Comparison of ENCODE assay signal across 8 mouse cellular contexts in genomic region chr8:84197141-84197921, GRCm38 (mm10). TPM values are rescaled to one million over a fixed set of nuclear protein-coding genes. Genes with fewer than 3 reads are reported as not detected.
DNase-seq lines count a peak whose midpoint lies in the region; ATAC-seq lines count a peak whose summit lies in the region.

No protein-coding gene starts in this region.

- peaks cover 5% of the 10 kb centered on the region; the same call in 1 of the 2 replicates for H3K4me1 ChIP-seq in brown adipose tissue, adult 24 weeks (ENCODE audit: control insufficient read depth, insufficient read depth, insufficient read length, low read length)
- peaks cover 26% of the 10 kb centered on the region for H3K4me1 ChIP-seq in hindbrain, embryonic 16.5 days (ENCODE audit: control insufficient read depth, insufficient read depth, low read depth, low read length)

- intact Hi-C loops in left cerebral cortex, postnatal 25 days (cut with DNase I), result no loop called here

- ATAC-seq in hindbrain, embryonic 16.5 days, result peak; percentile 32
- peak; percentile 8; the same call in 1 of the 2 replicates for ATAC-seq in megakaryocyte progenitor cell, adult 5-6 weeks (replicated peaks; ENCODE audit: poor library complexity)

- WGBS in hindbrain, embryonic 16.5 days, result 3% methylated on average over 43 of the region's 43 CpGs

- peak overlapping the region; percentile 59 for H3K4me3 ChIP-seq in brown adipose tissue, adult 24 weeks (ENCODE audit: insufficient read depth, low read depth, low read length)
- peak overlapping the region; percentile 56 for H3K4me3 ChIP-seq in hindbrain, embryonic 16.5 days (ENCODE audit: low read length)

- peak; percentile 96 for DNase-seq in MN1 (ENCODE audit: low spot score)
- peak; percentile 74 to 81 for DNase-seq in gastrocnemius, adult 8-10 months (ENCODE audit: low spot score in 2 of 2)
- DNase-seq in left cerebral cortex, postnatal 25 days (ENCODE audit: low spot score in 2 of 2), result peak; percentile 73 to 78
- DNase-seq in right cerebral cortex, postnatal 10 days (ENCODE audit: low spot score in 2 of 2), result peak; percentile 92
- peak; percentile 91 for DNase-seq in yolk sac, embryonic 10.5 days (ENCODE audit: low spot score)

- peak overlapping the region; percentile 59 for H3K9ac ChIP-seq in hindbrain, embryonic 16.5 days (ENCODE audit: low read depth, low read length)

- peak overlapping the region; percentile 83 for H3K4me2 ChIP-seq in hindbrain, embryonic 16.5 days (ENCODE audit: low read length)

- H3K27ac ChIP-seq in brown adipose tissue, adult 24 weeks (replicated peaks; ENCODE audit: low read depth, low read length), result peak overlapping the region; percentile 99
- H3K27ac ChIP-seq in hindbrain, embryonic 16.5 days (ENCODE audit: low read depth, low read length), result peak overlapping the region; percentile 84

- H3K9me3 ChIP-seq in hindbrain, embryonic 16.5 days (ENCODE audit: control insufficient read depth, low read length), result no peaks in the 10 kb centered on the region

- H3K27me3 ChIP-seq in hindbrain, embryonic 16.5 days (replicated peaks; ENCODE audit: control insufficient read depth, insufficient read depth, low read length), result no peaks in the 10 kb centered on the region

- H3K36me3 ChIP-seq in hindbrain, embryonic 16.5 days (ENCODE audit: control insufficient read depth, insufficient read depth, low read length), result no peaks in the 10 kb centered on the region

RNA-seq across cellular contexts. Expression of gene Nanos3, which starts 12.3 kb away (rescaled TPM):
- polyA plus RNA-seq in brown adipose tissue, adult 24 weeks (2012; ENCODE audit: insufficient read depth, insufficient read length, missing spikeins), result not detected in 2 replicates
- total RNA-seq in gastrocnemius, adult 8-10 months (2022), result not detected
- polyA plus RNA-seq in hindbrain, embryonic 16.5 days (2015; fragmentation: Nextera tagmentation; extraction: Ambion mirVana), result 6.2 and 6.8 TPM in 2 replicates
- total RNA-seq in left cerebral cortex, postnatal 25 days (2021), result 1 to 10 TPM; 2.6 to 3.2 TPM
- total RNA-seq in megakaryocyte progenitor cell, adult 5-6 weeks (2015), result 0.54 and 1.7 TPM in 2 replicates
- 3.5 TPM in 1 of 2 replicates, not detected in the other for total RNA-seq in megakaryocyte progenitor cell, adult 5-6 weeks (2017)

RNA-seq across cellular contexts. Expression of gene Zswim4, which starts 39.5 kb away (rescaled TPM):
- polyA plus RNA-seq in brown adipose tissue, adult 24 weeks (2012; ENCODE audit: insufficient read depth, insufficient read length, missing spikeins), result 2.7 and 2.8 TPM in 2 replicates
- total RNA-seq in gastrocnemius, adult 8-10 months (2022), result 1 to 10 TPM; 6.8 to 7.9 (median 7.0) TPM
- polyA plus RNA-seq in hindbrain, embryonic 16.5 days (2015; fragmentation: Nextera tagmentation; extraction: Ambion mirVana), result 16.2 and 22.2 TPM in 2 replicates
- total RNA-seq in left cerebral cortex, postnatal 25 days (2021), result 10 to 100 TPM; 13.0 to 13.9 TPM
- total RNA-seq in megakaryocyte progenitor cell, adult 5-6 weeks (2015), result 3.2 and 3.4 TPM in 2 replicates
- 4.2 and 5.0 TPM in 2 replicates for total RNA-seq in megakaryocyte progenitor cell, adult 5-6 weeks (2017)

RNA-seq across cellular contexts. Expression of gene 4930432K21Rik, which starts 49.5 kb away (rescaled TPM):
- polyA plus RNA-seq in brown adipose tissue, adult 24 weeks (2012; ENCODE audit: insufficient read depth, insufficient read length, missing spikeins), result 0.79 TPM in 1 of 2 replicates, not detected in the other
- total RNA-seq in gastrocnemius, adult 8-10 months (2022), result under 1 TPM; 0.16 to 0.46 (median 0.30) TPM
- 2.7 and 2.9 TPM in 2 replicates for polyA plus RNA-seq in hindbrain, embryonic 16.5 days (2015; fragmentation: Nextera tagmentation; extraction: Ambion mirVana)
- 1 to 10 TPM; 1.4 to 1.6 TPM for total RNA-seq in left cerebral cortex, postnatal 25 days (2021)
- 0.17 and 0.32 TPM in 2 replicates for total RNA-seq in megakaryocyte progenitor cell, adult 5-6 weeks (2015)
- total RNA-seq in megakaryocyte progenitor cell, adult 5-6 weeks (2017), result 2.1 and 2.2 TPM in 2 replicates

RNA-seq across cellular contexts. Expression of gene Cc2d1a, which starts 49.6 kb away (rescaled TPM):
- 6.8 and 7.1 TPM in 2 replicates for polyA plus RNA-seq in brown adipose tissue, adult 24 weeks (2012; ENCODE audit: insufficient read depth, insufficient read length, missing spikeins)
- total RNA-seq in gastrocnemius, adult 8-10 months (2022), result 10 to 100 TPM; 14.0 to 20.0 (median 15.4) TPM
- 53.3 and 54.5 TPM in 2 replicates for polyA plus RNA-seq in hindbrain, embryonic 16.5 days (2015; fragmentation: Nextera tagmentation; extraction: Ambion mirVana)
- 10 to 100 TPM; 46.6 to 49.4 TPM for total RNA-seq in left cerebral cortex, postnatal 25 days (2021)
- 7.3 and 8.0 TPM in 2 replicates for total RNA-seq in megakaryocyte progenitor cell, adult 5-6 weeks (2015)
- 5.7 and 8.0 TPM in 2 replicates for total RNA-seq in megakaryocyte progenitor cell, adult 5-6 weeks (2017)

RNA-seq across cellular contexts. Expression of gene D8Ertd738e, which starts 52.2 kb away (rescaled TPM):
- polyA plus RNA-seq in brown adipose tissue, adult 24 weeks (2012; ENCODE audit: insufficient read depth, insufficient read length, missing spikeins), result 245 and 259 TPM in 2 replicates
- total RNA-seq in gastrocnemius, adult 8-10 months (2022), result 100 to 1,000 TPM; 142 to 179 (median 152) TPM
- 249 and 266 TPM in 2 replicates for polyA plus RNA-seq in hindbrain, embryonic 16.5 days (2015; fragmentation: Nextera tagmentation; extraction: Ambion mirVana)
- total RNA-seq in left cerebral cortex, postnatal 25 days (2021), result 100 to 1,000 TPM; 145 to 149 TPM
- 121 and 132 TPM in 2 replicates for total RNA-seq in megakaryocyte progenitor cell, adult 5-6 weeks (2015)
- total RNA-seq in megakaryocyte progenitor cell, adult 5-6 weeks (2017), result 63.4 and 107 TPM in 2 replicates

Comparison
In these comparisons a context has a peak if more than half of its experiments do, and no peak if none do; other contexts are left out.
1. Peak in every context shown above with its lines: DNase-seq, ATAC-seq, H3K4me3 ChIP-seq and H3K27ac ChIP-seq.